Mouse (Mus musculus) kidney, embryonic 16.5 days (tissue): Measurements from ENCODE around the gene Adgre4. TPM values are rescaled to one million over a fixed set of nuclear protein-coding genes. Genes with fewer than 3 reads are reported as not detected.

Source experiments
- ATAC-seq: fragments of 200-750 bp; cut with Nextera tagmentation; 2 replicates; pipeline ENCODE4 v1.8.0; 2017; ENCODE audit warnings: moderate TSS enrichment; ENCODE audit not compliant: low FRiP score, low TSS enrichment
- H3K27ac ChIP-seq: fragments of 300-500 bp; sonication (generic); 2 replicates; pipeline ENCODE4 v1.5.1; 2014; ENCODE audit warnings: low read length
- H3K27me3 ChIP-seq: fragments of 300-500 bp; sonication (generic); 2 replicates; pipeline ENCODE4 v1.6.1; 2014; ENCODE audit warnings: low read length, control low read depth, mixed read lengths; ENCODE audit not compliant: insufficient read depth
- H3K36me3 ChIP-seq: fragments of 300-500 bp; sonication (generic); 2 replicates; pipeline ENCODE4 v1.6.1; 2014; ENCODE audit warnings: low read length, control low read depth, mixed read lengths; ENCODE audit not compliant: insufficient read depth
- H3K4me1 ChIP-seq: fragments of 300-500 bp; sonication (generic); 2 replicates; pipeline ENCODE4 v1.6.1; 2014; ENCODE audit warnings: low read length, control low read depth, mixed read lengths; ENCODE audit not compliant: insufficient read depth
- H3K4me2 ChIP-seq: fragments of 300-500 bp; sonication (generic); replicated peaks from 2 replicates; pipeline ENCODE4 v1.6.1; 2014; ENCODE audit warnings: low read depth, low read length
- H3K4me3 ChIP-seq: fragments of 300-500 bp; sonication (generic); 2 replicates; pipeline ENCODE4 v1.5.1; 2014; ENCODE audit warnings: mild to moderate bottlenecking, low read length
- H3K9ac ChIP-seq: fragments of 300-500 bp; sonication (generic); replicated peaks from 2 replicates; pipeline ENCODE4 v1.6.1; 2014; ENCODE audit warnings: low read length
- H3K9me3 ChIP-seq: fragments of 300-500 bp; sonication (generic); 2 replicates; pipeline ENCODE4 v1.6.1; 2016; ENCODE audit warnings: low read length, control low read depth
- WGBS: fragments of 180-500 bp; shearing (Covaris S2); extraction: QIAGEN DNeasy Blood & Tissue Kit; methylation state at CpG from one replicate; pipeline ENCODE4 v1.1.7; 2014; 5-methylcytosine and 5-hydroxymethylcytosine counted together
- polyA plus RNA-seq: library from polyadenylated mRNA; unstranded; fragments of >200 nt; fragmentation: Nextera tagmentation; extraction: Ambion mirVana; gene quantifications from 2 replicates; pipeline ENCODE4 v1.2.1, GENCODE M21; 2015

Gene Adgre4
- 0.49 and 0.56 TPM in 2 replicates for polyA plus RNA-seq

- no peaks in the 10 kb centered on the region for H3K36me3 ChIP-seq
- H3K4me3 ChIP-seq = no peak within 1 kb of the TSS
- no peak within 1 kb of the TSS for H3K27ac ChIP-seq
- H3K4me2 ChIP-seq = no peak within 1 kb of the TSS
- WGBS = 61% methylated on average over 2 of the region's 2 CpGs
- no peaks in the 10 kb centered on the region for H3K4me1 ChIP-seq
- H3K9me3 ChIP-seq = no peaks in the 10 kb centered on the region
- no peak for ATAC-seq
- H3K27me3 ChIP-seq = no peaks in the 10 kb centered on the region
- no peak within 1 kb of the TSS for H3K9ac ChIP-seq
Measured at GRCm38 (mm10) chr17:55749786-55750185, at the start of gene Adgre4. Gene Adgre4 (plus strand): TSS chr17:55749984.

- no peak for ATAC-seq
- no peak overlapping the region for H3K9ac ChIP-seq
- H3K27me3 ChIP-seq = no peaks in the 10 kb centered on the region
- peaks cover 13% of the 10 kb centered on the region for H3K36me3 ChIP-seq
- H3K27ac ChIP-seq = no peak overlapping the region
- no peaks in the 10 kb centered on the region for H3K9me3 ChIP-seq
- no peaks in the 10 kb centered on the region for H3K4me1 ChIP-seq
- H3K4me3 ChIP-seq = no peak overlapping the region
- no peak overlapping the region for H3K4me2 ChIP-seq
- 66% methylated on average over 3 of the region's 3 CpGs for WGBS
Measured at GRCm38 (mm10) chr17:55702161-55702820, 47.5 kb upstream of the Adgre4 start.

DNA sequence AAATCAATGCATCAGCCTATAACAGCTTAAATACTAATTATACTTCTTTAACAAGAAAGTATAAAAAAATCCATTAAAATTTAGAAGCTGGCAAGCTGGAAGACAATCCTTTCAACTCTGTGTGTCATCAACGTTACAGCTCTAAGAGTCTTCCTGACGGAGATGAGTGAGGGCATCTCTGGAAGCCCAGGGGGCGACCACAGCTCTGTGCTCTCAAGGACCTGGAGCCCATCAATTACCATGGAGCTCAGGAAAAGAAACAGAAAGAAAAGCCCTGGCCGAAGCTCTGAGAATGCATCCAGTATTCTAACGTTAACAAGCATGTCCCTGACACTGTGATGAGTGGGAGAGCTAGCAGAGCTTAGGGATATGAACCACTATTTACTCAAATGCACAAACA lies 46.9 kb upstream of the Adgre4 start:
- Histone ChIP-seq H3K4me2 (no peak overlapping the region), H3K4me3 (no peak overlapping the region), H3K9me3 (no peaks in the 10 kb centered on the region), H3K36me3 (peaks cover 8% of the 10 kb centered on the region; the same call in 1 of the 2 replicates), H3K27ac (no peak overlapping the region), H3K27me3 (no peaks in the 10 kb centered on the region), H3K4me1 (no peaks in the 10 kb centered on the region), H3K9ac (no peak overlapping the region)
- ATAC-seq = no peak
- WGBS = 62% methylated on average over 5 of the region's 5 CpGs

GRCm38 (mm10) chr17:55711984-55712811 lies 37.6 kb upstream of the Adgre4 start, which contains the start of gene Pot1b:
Gene Pot1b (minus strand): TSS chr17:55712628.
- Histone ChIP-seq H3K9ac (peak within 1 kb of the TSS; percentile 80), H3K4me3 (peak within 1 kb of the TSS; percentile 89), H3K4me2 (peak within 1 kb of the TSS; percentile 84), H3K27ac (peak within 1 kb of the TSS; percentile 56; the same call in 1 of the 2 replicates), H3K27me3 (no peaks in the 10 kb centered on the region), H3K36me3 (0 out of 2 replicates have a peak, but pooled peaks cover under 1% of the 10 kb centered on the region), H3K9me3 (no peaks in the 10 kb centered on the region), H3K4me1 (no peaks in the 10 kb centered on the region)
- under 1% methylated on average over 37 of the region's 37 CpGs for WGBS
- ATAC-seq = peak; percentile 100

- H3K4me3 ChIP-seq = no peak overlapping the region
- no peaks in the 10 kb centered on the region for H3K9me3 ChIP-seq
- H3K4me2 ChIP-seq = no peak overlapping the region
- no peak for ATAC-seq
- no peaks in the 10 kb centered on the region for H3K4me1 ChIP-seq
- no peak overlapping the region for H3K9ac ChIP-seq
- no peak overlapping the region for H3K27ac ChIP-seq
- no peaks in the 10 kb centered on the region for H3K36me3 ChIP-seq
- 63% methylated on average over 1 of the region's 1 CpGs for WGBS
- H3K27me3 ChIP-seq = no peaks in the 10 kb centered on the region
Measured at GRCm38 (mm10) chr17:55721270-55721669, 28.5 kb upstream of the Adgre4 start.

DNA sequence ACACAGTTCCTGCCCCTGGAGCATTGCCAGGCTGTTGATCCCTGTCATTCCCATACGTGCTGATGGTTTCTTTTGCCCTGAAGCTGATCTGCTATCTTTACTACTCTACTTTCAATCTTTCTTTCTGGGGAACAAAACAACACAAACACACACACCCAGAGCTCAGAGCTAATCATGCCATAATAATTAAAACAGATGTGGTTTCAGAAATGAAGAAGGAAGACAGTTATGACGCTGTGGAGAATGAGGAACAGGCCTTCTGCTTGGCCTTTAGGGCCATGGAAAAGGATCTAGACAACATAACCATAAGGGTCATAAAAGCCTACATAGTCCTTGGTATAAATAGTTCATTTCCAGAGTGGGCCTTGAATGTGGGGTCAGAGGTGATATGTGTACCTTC lies 27.5 kb upstream of the Adgre4 start:
- Histone ChIP-seq H3K4me1 (no peaks in the 10 kb centered on the region), H3K4me3 (no peak overlapping the region), H3K27ac (no peak overlapping the region), H3K27me3 (no peaks in the 10 kb centered on the region), H3K9ac (no peak overlapping the region), H3K36me3 (no peaks in the 10 kb centered on the region), H3K9me3 (no peaks in the 10 kb centered on the region), H3K4me2 (no peak overlapping the region)
- 55% methylated on average over 2 of the region's 2 CpGs for WGBS
- ATAC-seq = no peak

GRCm38 (mm10) chr17:55726193-55726592 lies 23.6 kb upstream of the Adgre4 start:
- H3K27me3 ChIP-seq = no peaks in the 10 kb centered on the region
- ATAC-seq = no peak
- no peaks in the 10 kb centered on the region for H3K9me3 ChIP-seq
- no peak overlapping the region for H3K27ac ChIP-seq
- 74% methylated on average over 2 of the region's 2 CpGs for WGBS
- H3K4me1 ChIP-seq = no peaks in the 10 kb centered on the region
- H3K4me3 ChIP-seq = no peak overlapping the region
- H3K36me3 ChIP-seq = no peaks in the 10 kb centered on the region
- H3K9ac ChIP-seq = no peak overlapping the region
- no peak overlapping the region for H3K4me2 ChIP-seq

DNA sequence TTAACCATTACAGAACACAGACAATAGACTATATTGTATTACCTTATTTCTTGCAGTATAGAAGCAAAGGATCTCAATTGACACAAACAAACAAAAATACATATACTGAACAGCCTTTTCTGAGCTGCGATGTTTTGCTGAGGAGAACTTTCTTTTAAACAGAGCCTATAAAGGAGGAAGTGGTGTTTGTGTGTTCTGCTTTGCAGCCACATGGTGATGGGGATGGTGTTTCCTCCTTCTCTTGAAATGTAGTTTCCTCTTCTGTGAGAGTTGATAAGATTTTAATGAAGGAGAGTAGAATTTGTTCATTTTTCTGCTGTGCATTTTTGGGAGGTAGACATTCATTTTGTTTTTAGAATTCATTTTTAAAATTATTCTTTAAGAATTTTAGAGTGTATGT lies 13.1 kb upstream of the Adgre4 start:
- Histone ChIP-seq H3K4me1 (no peaks in the 10 kb centered on the region), H3K4me2 (no peak overlapping the region), H3K9ac (no peak overlapping the region), H3K27ac (no peak overlapping the region), H3K9me3 (no peaks in the 10 kb centered on the region), H3K36me3 (no peaks in the 10 kb centered on the region), H3K27me3 (no peaks in the 10 kb centered on the region), H3K4me3 (no peak overlapping the region)
- 90% methylated on average over 1 of the region's 1 CpGs for WGBS
- ATAC-seq = no peak

GRCm38 (mm10) chr17:55751170-55751569 lies 1.4 kb downstream of the Adgre4 start:
- no peak overlapping the region for H3K4me3 ChIP-seq
- H3K4me2 ChIP-seq = no peak overlapping the region
- no peak for ATAC-seq
- WGBS = 75% methylated on average over 2 of the region's 2 CpGs
- H3K27me3 ChIP-seq = no peaks in the 10 kb centered on the region
- no peaks in the 10 kb centered on the region for H3K4me1 ChIP-seq
- H3K9ac ChIP-seq = no peak overlapping the region
- H3K27ac ChIP-seq = no peak overlapping the region
- H3K36me3 ChIP-seq = no peaks in the 10 kb centered on the region
- H3K9me3 ChIP-seq = no peaks in the 10 kb centered on the region

GRCm38 (mm10) chr17:55813642-55814041 lies 63.9 kb downstream of the Adgre4 start:
- no peaks in the 10 kb centered on the region for H3K27me3 ChIP-seq
- no peak for ATAC-seq
- no peak overlapping the region for H3K27ac ChIP-seq
- H3K4me3 ChIP-seq = no peak overlapping the region
- no peaks in the 10 kb centered on the region for H3K9me3 ChIP-seq
- no peaks in the 10 kb centered on the region for H3K36me3 ChIP-seq
- no peaks in the 10 kb centered on the region for H3K4me1 ChIP-seq
- no peak overlapping the region for H3K9ac ChIP-seq
- no peak overlapping the region for H3K4me2 ChIP-seq
